Mouse (Mus musculus) midbrain, postnatal 0 days (tissue): ENCODE measurements around the gene Tle6. TPM values are rescaled to one million over a fixed set of nuclear protein-coding genes. Genes with fewer than 3 reads are reported as not detected.
"Not testable (repeated sequence)": the region's sequence is repeated elsewhere in the genome, so short reads cannot be mapped to it uniquely, and the experiment has no call there.

Experiments
- ATAC-seq: fragments of 200-750 bp; cut with Nextera tagmentation; 2 replicates; pipeline ENCODE4 v1.8.0; 2017; ENCODE audit warnings: moderate number of reproducible peaks, mild to moderate bottlenecking, moderate TSS enrichment, moderate library complexity; ENCODE audit not compliant: low FRiP score
- DNase-seq: peaks from one replicate; pipeline ENCODE4 v3.0.0-alpha.2; 2015; ENCODE audit warnings: low spot score
- H3K27ac ChIP-seq: fragments of 300-500 bp; sonication (generic); 2 replicates; pipeline ENCODE4 v1.5.1; 2014; ENCODE audit warnings: low read depth, mild to moderate bottlenecking, low read length, mixed read lengths
- H3K27me3 ChIP-seq: fragments of 300-500 bp; sonication (generic); 2 replicates; pipeline ENCODE4 v1.6.1; 2014; ENCODE audit warnings: low read length, control low read depth, mixed read lengths; ENCODE audit not compliant: insufficient read depth
- H3K36me3 ChIP-seq: fragments of 300-500 bp; sonication (generic); 2 replicates; pipeline ENCODE4 v1.6.1; 2014; ENCODE audit warnings: low read length, control low read depth, mixed read lengths; ENCODE audit not compliant: insufficient read depth
- H3K4me1 ChIP-seq: fragments of 300-500 bp; sonication (generic); 2 replicates; pipeline ENCODE4 v1.6.1; 2014; ENCODE audit warnings: mild to moderate bottlenecking, control low read depth, antibody characterized with exemption, low read length, mixed read lengths; ENCODE audit not compliant: insufficient read depth
- H3K4me2 ChIP-seq: fragments of 300-500 bp; sonication (generic); 2 replicates; pipeline ENCODE4 v1.6.1; 2014; ENCODE audit warnings: low read depth, mild to moderate bottlenecking, low read length, mixed read lengths; ENCODE audit not compliant: poor library complexity, severe bottlenecking
- H3K4me3 ChIP-seq: fragments of 300-500 bp; sonication (generic); 2 replicates; pipeline ENCODE4 v1.5.1; 2014; ENCODE audit warnings: low read depth, mild to moderate bottlenecking, low read length, moderate library complexity
- H3K9ac ChIP-seq: fragments of 300-500 bp; sonication (generic); replicated peaks from 2 replicates; pipeline ENCODE4 v1.6.1; 2014; ENCODE audit warnings: mild to moderate bottlenecking, low read length, moderate library complexity, mixed read lengths; ENCODE audit not compliant: poor library complexity, severe bottlenecking
- H3K9me3 ChIP-seq: fragments of 300-500 bp; sonication (generic); 2 replicates; pipeline ENCODE4 v1.6.1; 2016; ENCODE audit warnings: low read length, control low read depth
- CTCF ChIP-seq: IDR thresholded peaks from 2 replicates; pipeline ENCODE4 v1.5.1; 2016; ENCODE audit warnings: antibody characterized with exemption, mild to moderate bottlenecking
- WGBS: fragments of 180-500 bp; shearing (Covaris S2); extraction: QIAGEN DNeasy Blood & Tissue Kit; methylation state at CpG from one replicate; pipeline ENCODE4 v1.1.7; 2014; 5-methylcytosine and 5-hydroxymethylcytosine counted together
- polyA plus RNA-seq: library from polyadenylated mRNA; unstranded; fragments of >200 nt; fragmentation: Nextera tagmentation; extraction: Ambion mirVana; gene quantifications from 2 replicates; pipeline ENCODE4 v1.2.1, GENCODE M21; 2015
- total RNA-seq: library from RNA; depleted of rRNA; stranded (reverse); fragments of >200 nt; gene quantifications from 2 replicates; pipeline ENCODE4 v1.2.3, GENCODE M21; 2014

The Tle6 gene
- total and polyA plus RNA-seq, 2 experiments from 2014 or later: 7.5 to 13.3 TPM

GRCm38 (mm10) chr10:81644162-81644561, 43.3 kb upstream of the Tle6 start:
- 61% methylated on average over 2 of the region's 2 CpGs for WGBS
- no peaks in the 10 kb centered on the region for H3K9me3 ChIP-seq
- H3K27ac ChIP-seq: peak overlapping the region; percentile 95
- peak overlapping the region; percentile 90; the same call in 1 of the 2 replicates for H3K9ac ChIP-seq
- 0 out of 2 replicates have a peak, but pooled peaks cover 3% of the 10 kb centered on the region for H3K36me3 ChIP-seq
- TF ChIP-seq CTCF: no peak
- peaks cover 18% of the 10 kb centered on the region for H3K4me1 ChIP-seq
- DNase-seq (no peak), ATAC-seq (no peak)
- peak overlapping the region; percentile 67 for H3K4me3 ChIP-seq
- peak overlapping the region; percentile 91 for H3K4me2 ChIP-seq
- no peaks in the 10 kb centered on the region for H3K27me3 ChIP-seq

- Histone ChIP-seq H3K27me3 (no peaks in the 10 kb centered on the region), H3K4me2 (peak overlapping the region; percentile 91), H3K4me1 (peaks cover 18% of the 10 kb centered on the region), H3K27ac (peak overlapping the region; percentile 95), H3K9ac (peak overlapping the region; percentile 90), H3K36me3 (0 out of 2 replicates have a peak, but pooled peaks cover 3% of the 10 kb centered on the region), H3K4me3 (peak overlapping the region; percentile 67), H3K9me3 (no peaks in the 10 kb centered on the region)
- WGBS: under 1% methylated on average over 75 of the region's 75 CpGs
- TF ChIP-seq CTCF: peak; percentile 76
- DNase-seq (peak; percentile 97), ATAC-seq (peak; percentile 88)
Measured at GRCm38 (mm10) chr10:81643449-81644055, 42.7 kb upstream of the Tle6 start.

GRCm38 (mm10) chr10:81642648-81643448, 42.0 kb upstream of the Tle6 start:
- Histone ChIP-seq H3K4me3 (peak overlapping the region; percentile 67), H3K4me1 (peaks cover 18% of the 10 kb centered on the region), H3K9me3 (no peaks in the 10 kb centered on the region), H3K9ac (peak overlapping the region; percentile 90), H3K4me2 (peak overlapping the region; percentile 91), H3K27ac (peak overlapping the region; percentile 95), H3K36me3 (0 out of 2 replicates have a peak, but pooled peaks cover 3% of the 10 kb centered on the region), H3K27me3 (no peaks in the 10 kb centered on the region)
- no peak for DNase-seq
- no peak for TF ChIP-seq CTCF
- WGBS: 19% methylated on average over 24 of the region's 24 CpGs
- ATAC-seq: peak; percentile 57; the same call in 1 of the 2 replicates

- DNase-seq: no peak
- no peaks in the 10 kb centered on the region for H3K9me3 ChIP-seq
- 79% methylated on average over 8 of the region's 8 CpGs for WGBS
- H3K4me3 ChIP-seq: peak overlapping the region; percentile 67; the same call in 1 of the 2 replicates
- peak overlapping the region; percentile 90 for H3K9ac ChIP-seq
- peaks cover 18% of the 10 kb centered on the region for H3K4me1 ChIP-seq
- no peak for ATAC-seq
- H3K4me2 ChIP-seq: peak overlapping the region; percentile 91
- H3K27ac ChIP-seq: no peak overlapping the region; the same call in 1 of the 2 replicates
- 0 out of 2 replicates have a peak, but pooled peaks cover 3% of the 10 kb centered on the region for H3K36me3 ChIP-seq
- no peaks in the 10 kb centered on the region for H3K27me3 ChIP-seq
- no peak for TF ChIP-seq CTCF
Measured at GRCm38 (mm10) chr10:81641978-81642647, 41.2 kb upstream of the Tle6 start.

GRCm38 (mm10) chr10:81641566-81641965, 40.7 kb upstream of the Tle6 start:
- H3K9me3 ChIP-seq: no peaks in the 10 kb centered on the region
- H3K9ac ChIP-seq: no peak overlapping the region
- DNase-seq: no peak
- H3K4me3 ChIP-seq: no peak overlapping the region
- 96% methylated on average over 2 of the region's 2 CpGs for WGBS
- H3K4me1 ChIP-seq: peaks cover 18% of the 10 kb centered on the region
- H3K4me2 ChIP-seq: peak overlapping the region; percentile 18; the same call in 1 of the 2 replicates
- ATAC-seq: no peak
- TF ChIP-seq CTCF: no peak
- 0 out of 2 replicates have a peak, but pooled peaks cover 3% of the 10 kb centered on the region for H3K36me3 ChIP-seq
- no peak overlapping the region for H3K27ac ChIP-seq
- H3K27me3 ChIP-seq: no peaks in the 10 kb centered on the region

GRCm38 (mm10) chr10:81640825-81641224, 40.0 kb upstream of the Tle6 start:
- not testable (repeated sequence) for H3K4me2 ChIP-seq, H3K4me3 ChIP-seq, H3K27me3 ChIP-seq, H3K36me3 ChIP-seq, DNase-seq, H3K27ac ChIP-seq, H3K9ac ChIP-seq, ATAC-seq, H3K9me3 ChIP-seq
- WGBS: 33% methylated on average over 4 of the region's 4 CpGs
- H3K4me1 ChIP-seq: peaks cover 18% of the 10 kb centered on the region
